Mouse (Mus musculus) forebrain, embryonic 15.5 days (tissue): ENCODE data around the gene Otx2. TPM values are rescaled to one million over a fixed set of nuclear protein-coding genes. Genes with fewer than 3 reads are reported as not detected.

Source experiments
- polyA plus RNA-seq: library from polyadenylated mRNA; unstranded; fragments of >200 nt; fragmentation: Nextera tagmentation; extraction: Ambion mirVana; gene quantifications from 2 replicates; pipeline ENCODE4 v1.2.1, GENCODE M21; 2015

The Otx2 gene
- polyA plus RNA-seq, 1 experiment from 2014 or later: 18.8 TPM

Other genes with a start within 250 kb of the Otx2 start
- gene Tmem260, start 227.7 kb downstream of the Otx2 start, polyA plus RNA-seq: 17.7 and 18.3 TPM in 2 replicates